Mouse (Mus musculus): ENCODE results near the gene Cry2.

The Cry2 gene

DNA sequence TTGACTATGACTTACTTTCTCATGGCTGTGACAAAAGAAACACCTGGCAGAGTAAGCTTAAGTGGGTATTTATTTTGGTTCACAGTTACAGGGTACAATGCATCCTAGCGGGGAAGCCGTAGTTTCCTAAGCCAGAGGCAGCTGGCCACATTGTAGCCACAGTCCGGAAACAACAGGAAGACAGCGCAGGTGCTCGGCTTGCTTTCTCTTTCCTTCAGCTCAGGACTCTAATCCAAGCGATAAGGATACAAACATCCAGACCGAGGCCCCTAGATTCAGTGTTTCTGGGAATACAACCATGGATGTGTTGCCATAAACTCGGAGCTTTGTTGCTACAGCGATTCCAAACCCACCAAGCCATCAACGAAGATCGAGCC, 60.4 kb downstream of the Cry2 start:
- CTCF ChIA-PET, result interaction anchor here in 1 of 4 experiments (1.5 kb wide), 1 partner anchor 49 kb away, joined by 5 read pairs; no protein-coding TSS in a partner anchor

DNA sequence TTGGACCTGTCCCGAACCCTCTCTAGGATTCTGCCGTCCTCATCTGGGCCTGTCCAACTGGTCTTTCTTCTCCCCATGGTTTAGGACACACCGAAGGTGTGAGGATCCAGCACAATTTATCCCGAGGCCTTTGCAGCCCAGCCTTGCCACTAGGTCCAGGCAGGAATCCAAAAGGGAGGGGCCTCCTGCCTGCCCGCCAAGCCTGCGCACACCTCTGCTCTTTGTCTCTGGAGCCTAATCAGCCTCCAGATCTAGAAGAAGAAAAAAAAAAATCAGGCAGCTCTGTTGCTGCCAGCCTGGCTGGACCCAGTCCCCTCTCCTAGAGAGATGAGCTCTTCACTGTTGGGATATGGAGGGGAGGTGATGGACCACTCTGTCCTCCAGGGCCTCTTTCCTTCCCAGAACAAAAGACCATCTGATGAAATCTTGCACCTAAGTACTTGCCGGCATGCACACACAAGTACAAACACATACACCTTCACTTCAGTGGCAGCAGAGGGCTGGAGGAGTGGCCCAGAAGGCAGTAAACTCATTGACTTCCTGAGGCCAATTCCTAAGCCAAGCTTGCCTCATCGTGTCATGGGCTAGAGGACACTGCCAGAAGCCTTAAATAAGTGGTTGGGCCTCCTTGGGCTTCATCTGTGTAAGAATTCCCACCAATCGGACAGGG, 60.9 kb downstream of the Cry2 start:
- CTCF ChIA-PET, result interaction anchor here in 2 of 4 experiments (0.5 to 1.5 kb wide), 2 partner anchors 50 to 1135 kb away, joined by 4 to 5 read pairs; no protein-coding TSS in a partner anchor
- POLR2A ChIA-PET, result interaction anchor here in 3 of 4 experiments (0.6 to 13.4 kb wide), 12 partner anchors 13 to 1792 kb away, joined by 3 to 178 read pairs (median 4); partner anchors contain the start of genes Cry2 (in 2 of the 3), Mapk8ip1 (in 1 of the 3), Mdk (in 1 of the 3) and Ptprj (in 1 of the 3)

More for the DNA sequence above, 60.4 kb downstream of the Cry2 start:
- POLR2A ChIA-PET, result interaction anchor here in 2 of 4 experiments (0.6 to 13.4 kb wide), 13 partner anchors 12 to 1793 kb away, joined by 3 to 178 read pairs (median 5); partner anchors contain the start of genes Cry2 (in 2 of the 2), Mapk8ip1 (in 1 of the 2), Mdk (in 1 of the 2) and Ptprj (in 1 of the 2)

DNA sequence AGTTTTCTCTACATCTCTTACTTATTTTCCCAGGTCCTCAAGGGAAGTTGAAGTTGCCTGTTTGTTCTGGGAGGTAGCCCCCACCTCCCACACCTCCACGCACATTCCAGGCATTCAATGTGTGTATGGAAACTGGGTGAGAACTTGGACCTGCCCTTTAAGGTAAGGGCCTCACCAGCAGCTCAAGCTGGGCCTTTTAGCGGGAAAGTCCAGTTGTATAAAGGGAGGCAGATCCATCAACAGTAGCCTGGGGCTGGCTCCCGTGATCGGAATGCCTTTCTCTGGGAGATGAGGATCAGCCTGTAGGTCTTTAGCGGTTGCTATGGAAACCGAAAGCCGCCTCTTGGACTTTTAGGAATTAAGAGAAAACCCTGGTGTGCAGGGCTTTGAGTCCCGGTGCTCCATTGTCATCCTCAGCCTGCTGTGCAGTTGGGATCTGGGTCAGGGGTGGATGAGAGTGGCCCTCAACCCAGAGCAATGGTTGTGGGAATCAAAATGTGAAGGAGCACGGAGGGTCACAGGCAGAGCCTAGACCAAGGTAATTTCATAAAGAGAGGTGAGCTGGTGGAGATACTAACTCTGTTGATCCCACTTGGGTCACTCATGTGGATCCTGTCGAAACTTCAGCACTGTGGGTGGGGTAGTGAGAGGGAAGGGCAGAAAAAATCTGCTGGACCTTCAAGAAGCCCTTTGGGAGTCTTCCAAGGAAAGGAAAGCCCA, 61.7 kb downstream of the Cry2 start:
- CTCF ChIA-PET, result interaction anchor here in 1 of 4 experiments (1.0 to 1.6 kb wide), 4 partner anchors 52 to 364 kb away, joined by 3 to 4 read pairs (median 3); no protein-coding TSS in a partner anchor
- POLR2A ChIA-PET, result interaction anchor here in 3 of 4 experiments (0.6 to 13.4 kb wide), 19 partner anchors 10 to 408 kb away, joined by 3 to 178 read pairs (median 4); partner anchors contain the start of genes Cry2 (in 2 of the 3) and Mapk8ip1 (in 1 of the 3)

DNA sequence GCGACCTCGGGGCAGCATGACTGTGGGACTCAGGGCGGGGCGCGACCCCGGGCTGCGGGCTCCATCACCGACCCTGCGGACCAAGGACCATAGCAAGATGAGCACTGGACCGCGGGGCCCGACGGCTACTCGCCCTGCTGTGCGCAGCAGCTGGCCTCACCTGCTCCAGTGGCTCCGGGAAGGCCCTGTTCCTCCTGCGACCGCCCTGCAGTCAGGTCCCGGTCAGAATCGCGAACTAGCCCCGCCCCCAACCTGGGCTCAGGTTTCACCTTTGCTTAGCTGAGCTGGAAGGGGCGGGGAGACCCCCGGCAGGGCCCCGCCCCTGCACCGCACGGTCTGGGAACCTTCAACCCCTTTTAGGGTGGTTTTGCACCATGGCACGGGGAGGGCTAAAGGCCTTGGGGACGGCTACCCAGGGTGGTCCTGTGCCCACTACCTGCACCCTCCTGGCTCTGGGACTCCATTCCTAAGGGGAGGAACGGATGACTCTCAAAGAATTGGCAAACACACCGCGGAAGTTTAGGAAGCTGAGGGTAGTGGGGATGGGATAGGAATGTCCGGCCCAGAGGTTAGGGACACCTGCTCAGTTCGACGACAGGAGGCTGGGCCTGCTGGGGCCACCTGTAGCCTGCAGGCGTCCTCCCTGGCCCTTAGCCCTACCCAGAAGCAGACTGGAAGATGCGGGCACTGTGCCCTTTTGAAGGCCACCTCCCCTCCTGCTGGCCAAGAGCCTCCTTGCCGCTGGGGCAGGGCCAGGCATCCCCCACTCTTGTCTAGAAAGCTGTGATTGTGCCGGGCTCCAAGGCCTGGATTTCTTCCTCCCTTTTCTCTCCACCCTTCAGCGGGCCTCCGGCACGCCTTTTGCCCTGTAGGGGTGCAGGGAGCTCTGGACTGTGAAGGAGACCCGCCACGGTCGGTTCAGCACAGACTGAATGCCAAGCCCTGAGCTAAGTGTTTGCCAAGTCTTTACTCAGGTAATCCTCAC, 62.7 kb downstream of the Cry2 start:
- POLR2A ChIA-PET, result interaction anchor here in 2 of 4 experiments (0.7 to 13.4 kb wide), 20 partner anchors 9 to 417 kb away, joined by 3 to 178 read pairs (median 4); partner anchors contain the start of genes Cry2 (in 2 of the 2) and Mapk8ip1 (in 1 of the 2)
- CTCF ChIA-PET, result interaction anchor here in 3 of 4 experiments (0.7 to 1.6 kb wide), 9 partner anchors 34 to 426 kb away, joined by 3 to 4 read pairs (median 3); no protein-coding TSS in a partner anchor

DNA sequence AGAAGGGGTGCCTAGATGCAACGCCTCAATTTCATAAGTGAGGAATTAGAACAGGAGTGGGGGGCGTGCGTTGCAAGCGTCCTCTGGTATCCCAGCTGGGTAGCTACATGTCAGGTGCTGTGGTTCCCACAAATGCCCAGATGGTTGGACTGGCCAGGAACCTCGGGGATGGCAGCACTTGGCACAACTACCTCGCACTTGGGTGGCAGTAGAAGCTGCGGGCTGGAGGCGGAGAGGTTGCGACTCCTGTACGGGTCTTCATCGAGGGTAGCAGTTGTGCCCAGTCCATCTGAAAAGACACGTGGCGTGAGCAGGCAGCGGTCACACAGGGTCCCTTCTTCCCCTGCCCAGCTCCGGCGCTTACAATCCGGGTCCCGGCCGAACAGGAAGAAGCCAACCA, 63.5 kb downstream of the Cry2 start:
- ChIA-PET POLR2A (interaction anchor here in 2 of 4 experiments (0.9 to 13.4 kb wide), 16 partner anchors 10 to 417 kb away, joined by 3 to 178 read pairs (median 5); partner anchors contain the start of genes Cry2 (in 2 of the 2) and Mapk8ip1 (in 1 of the 2)), CTCF (interaction anchor here in 2 of 4 experiments (0.7 to 1.6 kb wide), 5 partner anchors 33 to 426 kb away, joined by 3 to 4 read pairs (median 3); no protein-coding TSS in a partner anchor)

DNA sequence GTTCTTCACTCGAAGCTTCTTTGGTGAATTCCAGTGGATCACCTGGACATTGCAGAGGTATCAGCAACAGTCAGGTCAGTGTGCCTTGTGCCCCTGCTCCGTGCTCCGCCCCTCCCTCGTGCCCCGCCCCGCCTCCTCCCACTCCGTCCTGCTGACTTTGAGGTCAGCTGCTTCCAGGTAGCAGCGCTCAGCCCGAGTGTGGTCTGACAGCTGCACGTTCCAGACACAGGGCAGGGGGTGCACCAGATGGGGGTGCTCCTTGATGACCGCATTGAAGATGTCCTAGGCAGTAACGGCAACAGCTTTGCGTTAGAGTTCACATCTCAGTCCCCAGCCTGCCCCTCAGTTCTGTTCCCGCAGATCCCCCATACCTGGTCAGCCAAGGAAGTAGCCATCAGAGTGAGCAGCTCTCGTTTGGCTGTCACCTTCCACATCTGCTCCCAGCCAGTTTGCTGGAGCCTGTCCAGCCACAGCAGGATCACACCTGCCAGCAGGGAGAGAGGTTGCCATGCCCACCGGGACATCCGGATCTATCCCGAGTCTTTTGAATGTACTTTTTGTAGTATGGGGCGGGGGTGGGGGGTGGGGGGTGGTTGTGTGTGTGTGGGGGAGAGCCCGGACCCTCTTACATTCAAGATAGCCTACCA, 66.3 kb downstream of the Cry2 start:
- ChIA-PET POLR2A (interaction anchor here in 3 of 4 experiments (0.6 to 13.4 kb wide), 24 partner anchors 8 to 1563 kb away, joined by 3 to 178 read pairs (median 4); partner anchors contain the start of genes Large2 (in 2 of the 3), Pex16 (in 2 of the 3), Cry2 (in 1 of the 3) and Ddb2 (in 1 of the 3)), CTCF (interaction anchor here in 2 of 4 experiments (0.5 to 1.3 kb wide), 4 partner anchors 10 to 435 kb away, joined by 3 to 5 read pairs (median 4); partner anchors contain the start of gene Mdk (in 1 of the 2))

DNA sequence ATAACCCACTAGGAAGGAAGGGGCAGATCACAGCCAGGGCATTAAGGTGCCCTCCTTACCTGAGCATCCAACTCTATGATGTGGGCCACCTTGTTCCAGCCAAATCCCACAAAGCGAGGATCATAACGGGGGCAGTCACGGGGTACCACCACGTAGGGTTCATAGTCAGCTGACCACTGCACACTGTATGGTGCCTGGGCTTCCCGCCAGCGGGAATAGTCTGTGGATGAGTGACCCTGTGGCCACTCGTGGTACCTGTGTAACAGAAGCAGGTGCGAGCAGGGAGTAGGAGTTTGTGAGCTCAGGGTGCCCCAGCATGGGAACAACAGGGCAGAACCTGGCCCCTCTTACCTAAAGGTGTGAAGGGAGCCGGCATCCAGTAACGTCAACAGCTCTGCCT, 68.3 kb downstream of the Cry2 start:
- POLR2A ChIA-PET, result interaction anchor here in 2 of 4 experiments (2.5 to 13.4 kb wide), 4 partner anchors 7 to 62 kb away, joined by 6 to 178 read pairs (median 19); partner anchors contain the start of genes Large2 (in 2 of the 2), Pex16 (in 2 of the 2) and Cry2 (in 1 of the 2)
- CTCF ChIA-PET, result interaction anchor here in 1 of 4 experiments (0.8 kb wide), 1 partner anchor 21 kb away, joined by 3 read pairs; no protein-coding TSS in a partner anchor

DNA sequence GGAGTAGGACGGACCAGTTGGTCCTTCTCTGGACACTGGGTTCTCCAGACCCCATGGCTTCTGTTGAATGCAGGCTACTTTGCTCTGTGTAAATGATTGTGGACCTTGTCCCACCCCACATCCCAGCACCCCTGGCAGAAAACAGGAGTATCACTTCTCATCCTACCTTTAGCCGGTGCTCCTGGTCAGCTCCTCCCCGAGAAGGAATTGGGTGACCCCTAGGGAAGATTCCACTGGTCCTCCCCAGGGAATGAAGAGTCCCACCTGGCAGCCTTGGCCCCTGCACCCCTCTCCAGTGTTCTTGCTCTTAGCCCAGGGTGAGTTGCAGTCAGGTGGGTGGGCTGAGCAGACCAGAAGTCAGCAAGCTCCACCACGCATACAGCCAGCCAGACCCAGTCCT, 69.8 kb downstream of the Cry2 start:
- CTCF ChIA-PET, result no interaction called here
- POLR2A ChIA-PET, result interaction anchor here in 3 of 4 experiments (0.7 to 2.0 kb wide), 3 partner anchors 11 to 51 kb away, joined by 3 to 8 read pairs (median 5); partner anchors contain the start of genes Large2 (in 2 of the 3) and Pex16 (in 2 of the 3)

DNA sequence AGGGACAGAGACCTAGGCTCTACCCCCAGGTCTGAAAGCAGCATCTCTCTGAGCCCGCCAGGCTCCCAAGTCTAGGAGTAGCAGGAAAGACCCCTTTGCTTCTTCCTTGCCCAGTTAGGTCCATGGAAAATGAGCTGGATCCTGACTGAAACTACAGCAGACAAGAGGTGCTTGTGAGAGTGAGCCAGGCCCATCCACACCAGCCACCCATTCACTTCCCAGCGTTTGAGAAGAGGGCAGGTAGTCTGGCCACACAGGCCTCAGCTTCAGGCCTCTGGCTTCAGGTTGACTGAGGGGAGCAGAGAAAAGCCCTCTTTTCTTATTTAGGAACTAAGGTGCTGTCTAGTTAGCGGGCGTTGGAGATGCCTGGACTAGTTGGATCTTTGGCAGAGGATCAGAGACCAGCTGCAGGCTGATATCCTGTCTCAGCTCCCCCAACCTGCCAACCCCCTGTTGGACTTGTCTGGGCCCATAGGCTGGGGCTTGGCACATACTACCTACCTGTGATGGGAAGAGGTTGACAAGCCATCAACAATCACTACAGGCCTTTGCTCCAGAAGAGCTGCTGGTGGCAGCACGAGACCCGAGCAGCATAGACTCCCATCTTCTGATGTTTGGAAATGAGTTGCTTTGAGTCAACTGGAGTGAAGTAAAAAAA, 71.1 kb downstream of the Cry2 start:
- CTCF ChIA-PET, result interaction anchor here in 1 of 4 experiments (0.5 to 0.6 kb wide), 2 partner anchors 623 to 1539 kb away, joined by 7 to 8 read pairs; no protein-coding TSS in a partner anchor
- POLR2A ChIA-PET, result interaction anchor here in 3 of 4 experiments (0.8 to 2.0 kb wide), 4 partner anchors 9 to 17 kb away, joined by 3 to 8 read pairs (median 5); partner anchors contain the start of genes Large2 (in 2 of the 3) and Pex16 (in 2 of the 3)

DNA sequence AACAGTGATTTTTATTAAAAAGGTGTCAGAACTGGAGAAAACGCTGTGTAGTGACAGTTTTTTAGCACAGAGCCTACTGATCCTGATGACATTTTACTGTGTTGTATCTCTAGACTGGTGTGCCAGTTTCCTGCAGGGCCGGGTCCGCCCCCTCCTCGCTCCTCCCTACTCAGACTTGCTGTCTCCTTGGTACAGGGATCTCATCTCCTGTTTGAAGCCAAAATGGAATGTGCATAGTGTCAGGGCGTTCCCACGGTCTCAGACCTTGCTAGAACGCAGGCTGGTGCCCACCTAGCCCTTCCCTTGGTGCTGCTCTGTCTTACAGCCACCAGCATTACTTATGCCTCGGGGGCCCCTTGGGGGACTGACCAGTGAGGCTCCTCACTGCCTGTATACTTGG, 72.0 kb downstream of the Cry2 start:
- POLR2A ChIA-PET, result no interaction called here
- CTCF ChIA-PET, result no interaction called here

DNA sequence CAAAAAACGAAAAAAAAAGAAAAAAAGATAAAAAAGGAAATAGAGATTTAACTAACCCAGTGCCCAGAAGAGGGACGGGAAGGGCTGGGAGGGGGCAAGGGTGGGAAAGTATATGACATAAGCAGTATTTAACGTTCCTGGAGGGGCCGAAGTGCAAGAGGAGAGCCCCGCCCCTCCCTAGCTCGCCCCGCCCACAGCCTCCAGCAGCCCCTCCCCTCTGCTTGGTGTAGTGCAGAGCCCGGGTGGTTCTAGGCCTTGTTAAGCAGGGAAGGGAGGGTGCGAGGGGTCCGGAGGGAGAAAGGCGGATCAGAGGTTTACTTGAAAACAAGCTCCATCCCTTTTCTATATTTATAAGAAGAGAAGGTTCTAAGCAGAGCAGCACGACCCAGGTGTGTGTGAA, 73.0 kb downstream of the Cry2 start:
- CTCF ChIA-PET, result interaction anchor here in 1 of 4 experiments (1.0 kb wide), 1 partner anchor 125 kb away, joined by 3 read pairs; no protein-coding TSS in a partner anchor
- POLR2A ChIA-PET, result interaction anchor here in 1 of 4 experiments (1.8 kb wide), 1 partner anchor 8 kb away, joined by 5 read pairs; no protein-coding TSS in a partner anchor

DNA sequence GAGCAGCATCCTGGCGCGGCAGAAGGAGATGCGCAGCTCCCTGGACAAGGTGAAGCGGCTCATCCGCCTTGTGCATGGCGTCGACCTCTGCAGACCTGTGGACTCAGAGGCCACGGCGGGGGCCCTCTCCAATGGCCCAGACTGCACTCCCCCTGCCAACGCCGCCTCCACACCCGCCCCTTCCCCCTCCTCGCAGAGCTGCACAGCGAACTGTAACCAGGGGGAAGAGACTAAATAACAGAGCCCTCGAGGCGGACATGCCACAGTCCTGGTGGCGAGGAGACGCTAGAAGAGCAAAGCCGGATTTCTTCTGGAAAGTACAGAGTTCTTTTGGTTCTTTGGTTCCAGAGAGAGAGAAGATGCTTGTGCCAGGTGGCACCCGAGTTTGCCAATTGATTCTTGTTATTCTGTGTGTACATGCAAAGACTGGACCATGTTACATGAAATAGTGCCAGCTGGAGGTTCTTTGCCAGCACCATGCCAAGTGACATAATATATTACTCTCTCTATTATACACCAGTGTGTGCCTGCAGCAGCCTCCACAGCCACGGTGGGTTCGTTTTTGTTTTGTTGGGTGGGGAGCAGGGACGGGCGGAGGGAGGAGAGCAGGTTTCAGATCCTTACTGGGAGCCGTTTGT, 73.5 kb downstream of the Cry2 start:
- ChIA-PET POLR2A (interaction anchor here in 2 of 4 experiments (1.1 to 1.8 kb wide), 5 partner anchors 9 to 50 kb away, joined by 3 to 5 read pairs (median 3); partner anchors contain the start of genes Large2 (in 1 of the 2) and Pex16 (in 1 of the 2)), CTCF (interaction anchor here in 2 of 4 experiments (0.6 to 1.0 kb wide), 2 partner anchors 126 to 379 kb away, joined by 3 read pairs; no protein-coding TSS in a partner anchor)

DNA sequence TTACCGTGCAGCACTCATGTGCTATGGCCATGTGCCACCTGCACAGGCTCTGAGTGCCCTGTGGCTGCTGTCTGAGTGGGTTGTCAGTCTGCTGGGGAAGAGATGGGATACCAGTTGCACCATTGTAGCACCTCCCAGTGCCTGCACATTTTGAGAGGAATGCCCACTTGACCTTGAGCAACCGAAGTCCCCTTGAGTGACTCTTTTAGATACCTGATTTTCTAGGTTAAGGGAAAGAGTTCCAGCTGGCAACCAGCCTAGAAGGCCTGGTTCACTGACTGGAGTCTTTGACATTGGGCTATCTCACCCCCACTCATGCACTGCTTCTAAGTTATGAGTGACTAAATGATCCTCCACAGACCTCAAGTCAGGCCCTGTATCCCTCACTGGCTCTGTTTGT, 74.5 kb downstream of the Cry2 start:
- ChIA-PET POLR2A (interaction anchor here in 2 of 4 experiments (1.1 to 1.8 kb wide), 5 partner anchors 7 to 51 kb away, joined by 3 to 6 read pairs (median 3); partner anchors contain the start of genes Large2 (in 1 of the 2) and Pex16 (in 1 of the 2)), CTCF (no interaction called here)

DNA sequence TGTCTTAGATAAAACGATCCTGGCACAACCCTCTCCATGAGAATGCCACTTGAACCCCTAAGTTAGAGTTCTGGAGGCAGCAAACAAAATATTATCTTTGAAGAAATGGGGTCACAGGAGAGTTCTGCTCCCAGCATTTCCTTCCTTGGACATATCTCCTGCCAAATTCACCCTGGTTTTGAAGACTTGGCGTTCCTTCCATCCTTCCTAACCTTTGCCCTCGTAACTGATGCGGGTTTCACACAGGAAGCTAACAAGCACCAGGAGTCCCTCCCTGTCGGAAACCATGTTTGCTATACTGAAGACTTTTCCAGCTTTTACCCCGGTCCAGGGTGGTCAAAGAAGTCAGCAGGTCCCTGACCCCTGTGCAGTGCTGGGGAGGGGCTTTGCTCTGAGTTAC, 79.6 kb downstream of the Cry2 start:
- POLR2A ChIA-PET, result no interaction called here
- CTCF ChIA-PET, result interaction anchor here in 2 of 4 experiments (0.6 to 1.2 kb wide), 2 partner anchors 299 to 424 kb away, joined by 3 to 4 read pairs; no protein-coding TSS in a partner anchor
